Mouse (Mus musculus) c-Kit-negative CD71-positive TER-119-positive erythroid progenitor cells, embryonic 14.5 days (primary cell): ENCODE results near the gene Ngf.

ENCODE experiments used
- DNase-seq: peaks from one replicate; pipeline ENCODE4 v3.0.0-alpha.2; 2013; ENCODE audit warnings: low read depth, low spot score

The Ngf gene

DNA sequence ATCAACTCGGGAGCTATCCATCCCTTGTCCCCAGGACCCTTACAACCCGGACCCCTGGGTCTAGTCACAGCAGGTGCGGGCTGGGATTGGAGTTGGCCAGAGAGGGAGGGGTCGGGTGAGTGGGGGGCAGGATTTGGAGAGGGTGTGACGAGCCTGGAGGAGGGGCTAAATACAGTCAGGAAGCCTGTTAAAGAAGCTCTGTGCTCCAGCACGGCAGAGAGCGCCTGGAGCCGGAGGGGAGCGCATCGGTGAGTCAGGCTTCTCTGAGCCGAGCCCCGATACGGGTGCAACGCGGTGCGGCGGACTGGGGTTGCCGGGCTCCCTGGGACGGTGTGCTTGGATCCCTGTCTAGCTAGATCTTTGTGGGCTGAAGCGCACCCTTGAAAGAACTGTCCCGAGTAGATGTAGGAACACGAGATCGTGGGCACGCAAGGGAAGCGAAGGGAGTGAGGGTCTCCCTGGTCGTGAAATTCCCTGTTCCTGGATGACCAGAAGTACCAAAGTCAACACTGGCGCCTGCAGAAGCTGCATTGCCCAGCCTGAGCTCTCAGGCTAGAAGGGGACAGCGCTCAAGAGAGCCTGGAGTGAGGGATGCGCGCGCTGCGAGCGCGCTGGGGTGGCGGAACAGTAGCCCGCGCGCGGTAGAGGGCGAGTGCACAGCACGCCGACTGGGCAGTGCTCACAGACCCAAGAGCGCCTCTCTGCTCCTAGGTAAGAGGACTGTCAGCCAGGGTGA is at the start of gene Ngf:
Gene Ngf (plus strand): TSS at position 207 of the 736 bp plus-strand sequence.
- DNase-seq = no peak

GRCm38 (mm10) chr3:102445567-102445966 is 24.2 kb upstream of the Ngf start:
- no peak for DNase-seq

- no peak for DNase-seq
These were observed 23.0 kb upstream of the Ngf start for GRCm38 (mm10) chr3:102446691-102447090.

- DNase-seq = no peak
These were observed 15.2 kb upstream of the Ngf start for GRCm38 (mm10) chr3:102454566-102454965.

DNA sequence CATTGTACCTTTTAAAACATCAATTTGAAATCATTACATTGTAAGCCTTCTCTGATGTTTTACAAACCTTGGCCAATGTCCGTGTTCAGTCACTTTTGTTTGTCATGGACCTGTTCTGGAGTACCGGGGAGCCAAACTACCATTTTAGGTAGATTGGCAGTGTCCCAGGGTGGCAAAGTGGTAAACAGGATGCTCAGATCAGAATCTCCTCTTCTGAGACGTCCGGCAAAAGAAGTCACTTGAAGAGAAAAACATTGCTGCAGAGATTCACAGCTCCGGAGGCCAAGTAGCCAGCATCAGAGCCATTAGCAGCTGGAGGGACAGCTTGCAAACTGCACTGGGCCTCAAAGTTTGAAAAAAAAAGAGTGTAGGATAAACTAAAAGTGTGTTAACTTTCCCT is 9.2 kb upstream of the Ngf start:
- DNase-seq = no peak

DNA sequence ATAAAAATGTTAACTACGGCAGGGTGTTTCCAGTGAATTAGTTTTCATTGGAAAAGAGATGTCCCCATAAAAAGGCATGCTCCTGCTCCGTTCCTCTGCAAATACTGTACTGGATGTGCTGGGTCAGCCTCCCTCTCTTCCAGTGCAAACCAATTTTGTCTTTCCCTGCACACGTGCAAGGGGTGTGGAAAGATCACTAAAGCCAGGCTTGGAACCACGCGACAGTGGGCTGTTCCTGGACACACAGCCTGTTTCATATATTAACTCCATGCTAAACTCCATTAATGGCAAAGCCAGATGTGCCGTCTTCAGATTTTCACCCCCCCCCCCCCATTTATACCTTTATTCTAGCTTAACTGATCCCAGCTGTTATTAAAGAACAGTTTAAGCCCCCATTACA is 8.7 kb upstream of the Ngf start:
- DNase-seq = no peak

DNA sequence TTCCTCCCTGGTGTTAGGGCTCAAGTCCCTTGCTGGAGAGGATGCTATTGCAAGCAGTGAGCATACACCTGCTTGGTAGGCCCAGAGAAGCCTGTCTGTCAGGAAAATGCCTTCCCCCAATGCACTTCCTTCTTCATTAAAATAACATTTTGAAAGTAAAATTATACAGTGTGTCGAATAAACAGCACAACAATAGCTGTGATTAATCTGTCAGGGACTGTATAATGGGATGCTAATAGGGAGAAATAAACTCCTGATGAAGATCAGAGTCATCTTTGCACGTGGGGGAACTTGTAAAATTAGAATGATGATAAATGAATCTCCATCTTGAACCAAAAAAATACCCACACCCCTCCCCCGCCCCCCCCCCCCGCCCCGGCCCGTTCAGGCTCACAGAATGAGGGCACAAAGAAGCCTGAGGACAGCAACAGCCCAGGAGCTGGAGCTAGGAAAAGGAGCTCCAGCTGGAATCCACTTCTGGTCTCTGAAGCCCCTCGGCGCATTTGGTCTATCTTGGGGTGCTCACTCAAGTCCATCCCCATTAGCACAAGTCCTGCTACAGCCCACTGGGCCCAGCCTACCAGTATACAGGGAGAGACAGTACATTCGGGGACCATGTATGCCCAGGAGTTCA is 6.9 kb upstream of the Ngf start:
- no peak for DNase-seq

- no peak for DNase-seq
These were observed 6.4 kb upstream of the Ngf start for GRCm38 (mm10) chr3:102463339-102463738.

- no peak for DNase-seq
These were observed 3.1 kb upstream of the Ngf start for GRCm38 (mm10) chr3:102466587-102466986.

DNA sequence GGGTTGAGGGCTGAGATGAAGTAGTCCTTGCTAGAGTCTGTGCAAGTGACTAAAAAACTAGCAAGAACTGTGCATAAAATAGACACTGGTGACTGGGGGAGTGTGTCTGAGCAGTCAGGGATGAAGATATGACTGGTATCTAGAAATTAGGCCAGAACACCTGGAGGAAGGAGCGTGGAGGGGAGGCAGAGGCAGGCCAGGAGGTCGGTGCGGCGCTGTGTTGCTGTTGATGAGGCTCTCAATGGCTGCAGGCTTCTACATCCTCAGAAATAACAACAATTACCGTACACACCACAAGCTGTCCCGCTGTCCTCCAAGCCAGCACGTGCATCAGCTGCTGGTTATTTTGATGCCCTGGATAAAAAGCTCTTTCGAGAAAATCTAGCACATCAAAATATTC is 2.6 kb upstream of the Ngf start:
- DNase-seq = no peak

- no peak for DNase-seq
These were observed 1.5 kb downstream of the Ngf start for GRCm38 (mm10) chr3:102471251-102471650.

- DNase-seq = no peak
These were observed 2.1 kb downstream of the Ngf start for GRCm38 (mm10) chr3:102471799-102472198.

DNA sequence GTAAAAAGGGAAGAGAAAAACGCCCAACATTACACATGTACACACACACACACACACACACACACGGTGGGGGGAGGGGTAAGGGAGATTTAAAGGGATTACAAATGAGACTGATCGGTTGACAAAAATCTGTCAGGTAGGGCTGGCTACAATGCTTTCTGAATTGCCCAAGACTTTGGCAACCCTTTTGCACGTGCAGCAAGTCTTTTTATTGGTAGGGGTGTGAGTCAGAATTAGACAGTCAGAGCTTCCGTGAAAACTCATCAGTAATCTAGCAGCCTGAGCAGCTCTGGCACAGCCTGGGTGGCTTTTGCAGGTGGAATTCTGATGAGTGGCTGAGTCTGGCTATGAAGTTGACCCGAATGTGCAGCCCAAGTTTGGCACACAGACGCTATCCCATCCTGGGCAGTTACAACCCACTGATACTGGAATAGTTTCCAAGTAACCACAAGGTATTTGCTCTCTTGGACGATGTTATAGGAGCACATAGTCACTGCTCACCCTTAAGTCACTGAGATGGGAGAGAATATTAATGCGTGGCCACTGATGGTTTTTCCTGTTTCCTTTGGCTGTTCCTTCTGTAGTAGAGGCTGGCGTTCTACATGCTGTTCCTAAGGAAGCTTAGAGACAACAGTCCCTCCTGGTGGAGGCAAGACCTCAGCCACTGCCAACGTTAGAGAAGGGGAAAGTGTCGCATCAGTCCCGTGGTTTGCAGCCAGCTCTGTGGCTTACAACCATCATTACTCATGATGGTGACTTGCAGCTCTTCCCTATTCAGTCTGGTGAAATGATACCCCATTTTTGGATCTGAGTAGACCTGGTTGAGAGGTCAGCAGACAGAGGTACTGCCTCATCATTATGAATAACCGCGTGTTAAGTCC is 4.8 kb downstream of the Ngf start:
- DNase-seq = no peak

DNA sequence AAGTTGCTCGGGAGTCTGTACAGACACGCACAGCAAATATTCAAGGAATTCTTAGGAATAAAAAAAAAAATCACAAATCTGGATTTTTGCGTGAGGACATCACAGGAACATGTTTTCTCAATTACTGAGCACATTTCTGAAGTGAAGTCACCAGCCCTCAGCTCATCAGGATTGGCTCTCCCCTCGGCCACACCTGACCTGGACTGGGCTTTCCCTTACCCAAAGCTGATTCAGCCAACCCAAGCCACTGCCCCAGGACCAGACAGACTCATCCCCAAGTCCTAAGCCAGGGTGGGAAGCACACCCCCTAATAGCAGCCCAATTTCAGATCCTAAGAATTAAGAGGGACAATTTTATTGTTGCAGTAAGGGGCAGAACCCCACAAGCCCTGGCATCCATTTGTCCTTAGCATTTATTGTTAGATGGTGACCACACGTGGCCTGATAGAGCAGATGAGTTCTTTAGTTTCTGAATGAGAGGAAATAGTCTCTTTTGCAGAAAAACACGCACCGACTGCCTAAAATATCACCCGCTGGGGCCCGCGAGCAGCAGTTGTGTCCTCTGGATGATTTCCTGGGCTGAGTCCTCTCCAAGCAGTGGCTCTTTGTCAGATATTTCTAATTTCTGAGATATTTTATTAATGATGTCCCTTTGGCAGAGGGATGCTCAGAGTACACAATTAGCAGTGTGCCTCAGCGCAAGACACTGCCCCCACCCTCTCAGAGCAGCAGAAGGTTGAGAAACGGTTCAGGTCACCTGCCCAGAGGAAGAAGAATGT is 8.4 kb downstream of the Ngf start:
- DNase-seq = no peak

DNA sequence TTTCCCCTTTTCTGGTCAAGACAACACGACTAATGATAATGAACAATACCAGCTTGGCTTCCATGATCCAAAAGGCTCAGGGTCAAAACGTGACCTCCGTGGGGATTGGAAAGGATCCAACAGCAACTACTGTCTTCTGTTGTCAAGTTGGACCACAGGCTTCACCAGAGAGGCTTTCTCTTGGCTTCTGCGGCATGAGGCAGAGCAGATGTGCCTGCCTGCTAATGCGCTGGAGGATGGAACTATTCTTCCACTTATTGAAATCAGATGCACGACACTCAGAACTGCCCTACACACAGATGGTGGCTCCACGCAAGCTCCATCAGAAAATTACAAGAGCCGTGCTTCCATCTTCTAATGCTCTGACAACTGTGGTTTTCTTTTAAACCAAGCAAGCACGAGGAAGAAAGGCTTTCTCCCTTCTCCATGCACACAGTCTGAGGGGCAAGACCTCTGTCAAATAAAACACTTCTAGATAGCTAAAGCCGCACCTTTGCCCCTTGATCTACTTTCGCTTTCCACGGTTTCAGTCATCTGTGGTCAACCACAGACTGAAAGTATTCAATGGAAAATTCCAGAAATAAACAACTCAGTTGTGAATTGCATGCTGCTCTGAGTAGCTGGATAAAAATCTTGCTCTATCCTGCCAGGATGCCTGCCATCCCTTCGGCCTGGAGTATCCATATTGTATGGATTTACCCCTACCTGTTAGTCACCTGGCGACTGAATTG is 20.8 kb downstream of the Ngf start:
- no peak for DNase-seq

DNA sequence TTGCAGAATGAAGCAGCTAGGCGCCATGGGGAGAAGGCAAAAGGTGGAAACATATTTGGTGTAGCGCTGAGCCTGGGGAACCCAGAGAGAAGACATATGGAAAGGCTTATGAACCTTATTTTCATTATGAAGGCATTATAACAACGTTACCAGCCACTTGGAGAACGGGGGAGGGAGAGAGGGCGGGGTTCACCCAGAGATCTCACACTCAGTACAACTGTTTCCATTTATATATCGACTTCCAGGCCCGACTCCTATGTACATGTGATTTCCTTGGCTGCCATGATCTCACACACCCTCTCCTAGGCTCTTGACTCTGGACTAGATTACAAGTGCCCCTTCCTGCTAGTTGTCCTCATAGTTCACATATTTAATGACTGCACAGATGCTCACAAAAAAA is 28.4 kb downstream of the Ngf start:
- DNase-seq = no peak

DNA sequence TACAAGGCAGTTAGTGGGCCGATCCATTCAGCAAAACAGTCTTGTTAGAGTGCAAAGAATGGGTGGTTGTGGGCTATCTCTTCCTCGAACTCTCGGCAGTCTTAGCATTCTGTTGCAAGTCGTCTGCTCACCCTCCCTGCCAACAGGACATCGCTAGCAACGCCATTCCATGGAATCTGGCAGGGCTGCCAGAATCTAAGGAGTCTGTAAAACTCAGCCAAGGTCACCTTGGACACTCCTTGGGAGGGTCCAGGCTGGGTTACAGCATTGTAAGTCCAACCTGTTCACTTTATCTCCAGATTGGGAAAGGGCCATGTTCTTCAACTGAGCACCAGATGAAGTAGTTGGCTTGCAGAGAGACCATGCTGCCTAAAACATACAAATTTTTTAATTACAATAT is 29.2 kb downstream of the Ngf start:
- DNase-seq = no peak

GRCm38 (mm10) chr3:102500031-102500430 is 30.3 kb downstream of the Ngf start:
- no peak for DNase-seq

GRCm38 (mm10) chr3:102501186-102501585 is 31.5 kb downstream of the Ngf start:
- DNase-seq = no peak

- DNase-seq = no peak
These were observed 35.4 kb downstream of the Ngf start for GRCm38 (mm10) chr3:102505129-102505528.

GRCm38 (mm10) chr3:102506061-102506460 is 36.3 kb downstream of the Ngf start:
- DNase-seq = no peak
